Mouse (Mus musculus) liver, postnatal 0 days (tissue): ENCODE measurements around the gene Kirrel. TPM values are rescaled to one million over a fixed set of nuclear protein-coding genes. Genes with fewer than 3 reads are reported as not detected.

Source experiments
- ATAC-seq: fragments of 200-750 bp; cut with Nextera tagmentation; 2 replicates; pipeline ENCODE4 v1.8.0; 2017; ENCODE audit warnings: mild to moderate bottlenecking, moderate library complexity
- DNase-seq: peaks from one replicate; pipeline ENCODE4 v3.0.0-alpha.2; 2016
- H3K27ac ChIP-seq: fragments of 300-500 bp; sonication (generic); 2 replicates; pipeline ENCODE4 v1.5.1; 2014; ENCODE audit warnings: antibody characterized with exemption, moderate library complexity, mild to moderate bottlenecking, low read depth
- H3K27me3 ChIP-seq: fragments of 300-500 bp; sonication (generic); 2 replicates; pipeline ENCODE4 v1.6.1; 2014; ENCODE audit warnings: low read length, control low read depth, mixed read lengths; ENCODE audit not compliant: insufficient read depth
- H3K36me3 ChIP-seq: fragments of 300-500 bp; sonication (generic); replicated peaks from 2 replicates; pipeline ENCODE4 v1.6.1; 2014; ENCODE audit warnings: mild to moderate bottlenecking, control low read depth, low read length, moderate library complexity, mixed read lengths; ENCODE audit not compliant: insufficient read depth
- H3K4me1 ChIP-seq: fragments of 300-500 bp; sonication (generic); 2 replicates; pipeline ENCODE4 v1.6.1; 2014; ENCODE audit warnings: antibody characterized with exemption, mild to moderate bottlenecking, control low read depth; ENCODE audit not compliant: insufficient read depth
- H3K4me2 ChIP-seq: fragments of 300-500 bp; sonication (generic); 2 replicates; pipeline ENCODE4 v1.6.1; 2014; ENCODE audit warnings: low read depth, mild to moderate bottlenecking, low read length, moderate library complexity, mixed read lengths
- H3K4me3 ChIP-seq: fragments of 300-500 bp; sonication (generic); 2 replicates; pipeline ENCODE4 v1.5.1; 2014; ENCODE audit warnings: low read depth, low read length
- H3K9ac ChIP-seq: fragments of 300-500 bp; sonication (generic); replicated peaks from 2 replicates; pipeline ENCODE4 v1.6.1; 2014; ENCODE audit warnings: mild to moderate bottlenecking, moderate library complexity
- H3K9me3 ChIP-seq: fragments of 300-500 bp; sonication (generic); 2 replicates; pipeline ENCODE4 v1.6.1; 2016; ENCODE audit warnings: mild to moderate bottlenecking, control low read depth, low read length, mixed read lengths
- CTCF ChIP-seq: sonication (generic); IDR thresholded peaks from 2 replicates; pipeline ENCODE4 v1.5.1; 2016; ENCODE audit warnings: antibody characterized with exemption, low read depth
- EP300 ChIP-seq: IDR thresholded peaks from 2 replicates; pipeline ENCODE4 v1.6.1; 2016; ENCODE audit warnings: antibody characterized with exemption, low read depth, mild to moderate bottlenecking
- WGBS: fragments of 180-500 bp; shearing (Covaris S2); extraction: QIAGEN DNeasy Blood & Tissue Kit; methylation state at CpG from one replicate; pipeline ENCODE4 v1.1.7; 2014; ENCODE audit not compliant: insufficient replicate concordance; 5-methylcytosine and 5-hydroxymethylcytosine counted together
- polyA plus RNA-seq: library from polyadenylated mRNA; unstranded; fragments of >200 nt; fragmentation: Nextera tagmentation; extraction: Ambion mirVana; gene quantifications from 2 replicates; pipeline ENCODE4 v1.2.1, GENCODE M21; 2015

The Kirrel gene
- polyA plus RNA-seq, 1 experiment from 2014 or later: 0.73 TPM

DNA sequence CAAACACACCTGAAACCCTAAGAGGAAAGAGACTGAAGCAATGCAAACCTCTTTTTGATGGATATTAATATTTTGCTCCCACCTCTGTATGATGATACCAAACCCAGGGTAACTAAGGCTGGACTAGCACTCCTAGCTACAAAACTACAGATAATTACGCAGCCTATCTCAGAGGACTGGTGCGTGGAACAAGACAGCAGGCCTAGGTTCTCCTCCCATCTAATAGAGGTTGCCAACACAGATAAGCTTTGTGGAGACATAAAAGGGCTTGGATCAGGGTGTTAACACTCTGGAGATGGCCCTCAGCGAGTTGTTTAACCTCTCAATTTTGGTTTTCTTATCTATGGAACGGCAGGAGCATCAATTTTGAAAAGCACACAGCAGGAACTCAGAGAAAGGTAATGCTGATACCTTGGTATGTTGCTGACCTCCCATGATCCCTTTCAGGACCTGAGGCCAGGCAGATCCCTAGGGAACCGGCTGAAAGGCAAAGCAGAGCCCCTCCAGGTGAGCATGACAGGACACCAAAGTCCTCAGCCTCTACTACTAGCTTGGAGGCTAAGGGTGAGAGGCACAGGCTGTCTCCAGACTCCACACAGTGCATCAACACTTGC, 5.0 kb downstream of the Kirrel start:
- Histone ChIP-seq H3K27me3 (peaks cover 32% of the 10 kb centered on the region), H3K36me3 (no peaks in the 10 kb centered on the region), H3K4me1 (peaks cover 12% of the 10 kb centered on the region), H3K9me3 (no peaks in the 10 kb centered on the region), H3K4me3 (no peak overlapping the region), H3K9ac (no peak overlapping the region), H3K27ac (no peak overlapping the region), H3K4me2 (no peak overlapping the region)
- TF ChIP-seq EP300 (no peak), CTCF (no peak)
- DNase-seq (peak; percentile 8), ATAC-seq (no peak)
- 49% methylated on average over 5 of the region's 5 CpGs for WGBS

DNA sequence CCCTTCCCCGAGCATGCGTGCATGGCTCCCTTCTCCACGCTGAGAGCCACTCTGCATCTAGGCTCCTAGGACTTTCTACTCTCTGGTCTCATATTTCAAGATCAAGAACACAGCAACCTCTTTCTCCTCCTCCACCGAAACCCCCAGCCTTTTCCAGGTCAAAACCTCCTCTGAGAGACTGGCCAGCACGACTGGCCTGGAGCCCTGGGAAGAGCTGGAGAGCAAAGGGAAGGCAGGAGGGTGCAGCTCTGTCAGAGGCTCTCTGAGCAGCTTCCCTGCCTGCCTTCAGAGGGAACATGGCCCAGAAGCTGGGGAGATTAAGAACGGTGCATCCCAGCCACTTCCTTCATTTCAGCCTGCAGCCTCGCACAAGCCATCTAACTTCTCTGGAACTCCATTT, 5.8 kb downstream of the Kirrel start:
- Histone ChIP-seq H3K27me3 (peaks cover 25% of the 10 kb centered on the region), H3K4me3 (no peak overlapping the region), H3K9ac (no peak overlapping the region), H3K4me1 (peaks cover 14% of the 10 kb centered on the region), H3K4me2 (no peak overlapping the region), H3K36me3 (no peaks in the 10 kb centered on the region), H3K27ac (no peak overlapping the region), H3K9me3 (no peaks in the 10 kb centered on the region)
- ATAC-seq: no peak
- DNase-seq: peak; percentile 7
- 61% methylated on average over 7 of the region's 7 CpGs for WGBS
- no peak for TF ChIP-seq EP300
- TF ChIP-seq CTCF: no peak

DNA sequence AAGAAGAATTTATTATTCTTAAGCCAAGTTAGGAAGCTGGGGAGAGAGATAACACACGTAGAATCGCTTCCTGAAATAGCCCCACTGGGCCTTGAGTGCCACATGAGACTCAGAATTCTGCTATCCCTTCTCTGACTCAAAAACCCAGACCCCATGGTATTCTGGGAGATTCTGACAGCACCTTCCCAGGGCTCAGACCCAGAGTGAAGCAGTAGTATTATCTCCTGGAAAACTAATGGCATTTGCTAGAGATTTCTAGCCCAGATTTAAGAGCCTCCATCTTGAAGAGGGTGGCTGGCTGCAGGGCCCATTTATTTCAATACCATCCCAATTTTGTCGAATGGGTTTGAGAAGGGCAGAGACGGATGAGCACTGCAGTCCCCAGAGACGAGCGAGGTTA, 6.9 kb downstream of the Kirrel start:
- Histone ChIP-seq H3K9ac (no peak overlapping the region), H3K4me3 (no peak overlapping the region), H3K36me3 (no peaks in the 10 kb centered on the region), H3K9me3 (no peaks in the 10 kb centered on the region), H3K4me2 (no peak overlapping the region), H3K27me3 (peaks cover 16% of the 10 kb centered on the region), H3K4me1 (peaks cover 14% of the 10 kb centered on the region), H3K27ac (no peak overlapping the region)
- TF ChIP-seq EP300 (no peak), CTCF (no peak)
- ATAC-seq (no peak), DNase-seq (no peak)
- 58% methylated on average over 6 of the region's 6 CpGs for WGBS

DNA sequence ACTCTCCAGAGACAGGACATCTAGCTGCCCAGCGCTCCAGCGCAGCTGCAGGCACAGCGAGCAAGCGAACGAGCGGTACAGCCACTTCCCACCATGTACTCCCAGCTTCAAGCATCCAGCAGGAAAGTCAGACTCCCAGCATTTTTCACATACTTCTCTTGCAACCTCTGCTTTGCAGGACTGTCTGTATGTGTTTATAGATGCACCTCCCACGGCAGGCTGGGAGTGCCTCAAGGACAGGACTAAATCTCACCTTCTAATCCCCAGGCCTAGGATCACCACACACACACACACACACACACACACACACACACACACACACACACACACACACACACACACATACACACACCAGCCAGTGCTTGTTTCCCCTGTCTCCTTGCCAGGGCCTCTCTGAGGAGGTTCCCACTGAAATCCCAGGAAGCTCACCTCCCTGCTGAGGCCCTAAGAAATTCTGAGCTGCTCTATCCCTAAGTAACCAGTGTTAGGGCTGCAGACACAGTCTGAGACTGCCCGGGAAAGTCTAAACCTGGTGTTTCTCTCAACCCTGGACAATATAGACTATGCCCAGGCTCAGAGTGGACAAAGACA, 9.2 kb downstream of the Kirrel start:
- Histone ChIP-seq H3K4me3 (no peak overlapping the region), H3K9ac (no peak overlapping the region), H3K4me1 (peaks cover 10% of the 10 kb centered on the region), H3K4me2 (no peak overlapping the region), H3K9me3 (no peaks in the 10 kb centered on the region), H3K27me3 (0 out of 2 replicates have a peak, but pooled peaks cover 3% of the 10 kb centered on the region), H3K27ac (no peak overlapping the region), H3K36me3 (no peaks in the 10 kb centered on the region)
- DNase-seq (peak; percentile 11), ATAC-seq (no peak)
- TF ChIP-seq EP300: no peak
- TF ChIP-seq CTCF: no peak
- WGBS: 71% methylated on average over 8 of the region's 8 CpGs

DNA sequence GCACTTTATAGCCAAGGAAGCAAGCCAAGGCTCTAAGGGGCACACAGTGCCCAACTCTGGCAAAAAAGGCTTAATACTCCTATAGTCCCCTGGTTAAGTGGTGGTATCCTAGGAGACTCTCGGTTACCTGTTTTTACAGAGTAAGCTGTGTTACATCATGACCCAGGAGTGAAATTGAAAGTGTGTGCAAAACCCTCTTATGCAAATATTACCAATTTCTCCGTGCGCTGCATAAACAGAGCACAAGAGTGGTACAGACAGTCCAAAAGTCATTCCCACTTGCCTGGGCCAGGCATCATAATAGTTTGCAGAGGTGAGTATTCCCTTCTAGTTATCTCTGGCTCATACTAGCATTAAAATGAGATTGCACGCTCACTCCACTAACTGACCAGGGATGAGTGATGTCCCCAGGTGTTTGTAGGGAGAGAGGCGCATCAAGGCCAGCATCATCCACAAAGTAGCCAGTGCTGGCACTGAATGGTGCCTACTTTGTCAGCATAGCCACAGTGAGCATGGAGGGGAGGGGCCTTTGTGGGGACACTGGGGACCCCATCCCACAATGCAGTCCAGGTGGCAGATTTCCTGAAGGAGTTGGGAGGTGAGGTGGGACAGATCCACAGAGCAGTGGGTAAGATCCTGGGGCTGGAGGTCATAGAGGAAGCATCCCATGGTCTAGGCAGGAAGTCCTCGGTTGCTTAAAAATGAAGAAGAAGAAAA, 10.3 kb downstream of the Kirrel start:
- H3K4me1 ChIP-seq: peaks cover 10% of the 10 kb centered on the region
- no peak overlapping the region for H3K4me2 ChIP-seq
- ATAC-seq: peak; percentile 84
- DNase-seq: peak; percentile 13
- TF ChIP-seq CTCF (no peak), EP300 (no peak)
- no peak overlapping the region for H3K27ac ChIP-seq
- no peaks in the 10 kb centered on the region for H3K36me3 ChIP-seq
- H3K4me3 ChIP-seq: no peak overlapping the region
- no peak overlapping the region for H3K9ac ChIP-seq
- H3K27me3 ChIP-seq: no peaks in the 10 kb centered on the region
- 68% methylated on average over 6 of the region's 6 CpGs for WGBS
- no peaks in the 10 kb centered on the region for H3K9me3 ChIP-seq

DNA sequence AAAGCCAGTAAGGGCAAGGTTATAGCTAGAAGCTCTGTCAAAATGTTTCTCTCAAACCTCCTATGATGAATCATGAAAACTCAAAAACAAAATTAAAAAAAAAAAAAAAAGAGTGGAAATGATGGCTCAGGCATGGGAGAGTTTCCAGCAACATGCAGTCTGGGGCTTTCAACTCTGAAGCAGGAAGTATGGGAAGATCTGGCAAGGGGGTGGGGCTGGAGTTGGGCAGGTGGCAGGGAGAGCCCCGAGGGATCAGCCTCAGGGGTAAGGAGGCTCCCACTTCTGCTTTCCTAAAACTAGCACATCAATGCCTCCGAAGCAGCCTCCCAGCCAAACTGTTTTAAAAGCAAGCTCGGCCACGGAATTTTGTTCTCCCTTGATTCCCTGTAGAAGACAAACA, 11.4 kb downstream of the Kirrel start:
- 48% methylated on average over 4 of the region's 4 CpGs for WGBS
- no peak for ATAC-seq
- peaks cover 10% of the 10 kb centered on the region for H3K4me1 ChIP-seq
- H3K27me3 ChIP-seq: no peaks in the 10 kb centered on the region
- H3K9ac ChIP-seq: no peak overlapping the region
- no peak overlapping the region for H3K27ac ChIP-seq
- H3K4me3 ChIP-seq: no peak overlapping the region
- H3K4me2 ChIP-seq: no peak overlapping the region
- TF ChIP-seq CTCF: no peak
- no peak for TF ChIP-seq EP300
- no peak for DNase-seq
- H3K36me3 ChIP-seq: no peaks in the 10 kb centered on the region
- no peaks in the 10 kb centered on the region for H3K9me3 ChIP-seq
